Mouse (Mus musculus) cerebellum, postnatal 4 days (tissue): Measurements from ENCODE around the gene Slc10a7.
A peak's percentile ranks its signal among the peaks of the same experiment; 100 is the strongest.
"Not testable (repeated sequence)": the region's sequence is repeated elsewhere in the genome, so short reads cannot be mapped to it uniquely, and the experiment has no call there.

Experiments used
- DNase-seq, 2 experiments: peaks; one replicate each; pipeline ENCODE4 v3.0.0; 2022; ENCODE audit warnings: low spot score in 2 of 2, mixed read lengths in 1 of 2

Slc10a7 gene

DNA sequence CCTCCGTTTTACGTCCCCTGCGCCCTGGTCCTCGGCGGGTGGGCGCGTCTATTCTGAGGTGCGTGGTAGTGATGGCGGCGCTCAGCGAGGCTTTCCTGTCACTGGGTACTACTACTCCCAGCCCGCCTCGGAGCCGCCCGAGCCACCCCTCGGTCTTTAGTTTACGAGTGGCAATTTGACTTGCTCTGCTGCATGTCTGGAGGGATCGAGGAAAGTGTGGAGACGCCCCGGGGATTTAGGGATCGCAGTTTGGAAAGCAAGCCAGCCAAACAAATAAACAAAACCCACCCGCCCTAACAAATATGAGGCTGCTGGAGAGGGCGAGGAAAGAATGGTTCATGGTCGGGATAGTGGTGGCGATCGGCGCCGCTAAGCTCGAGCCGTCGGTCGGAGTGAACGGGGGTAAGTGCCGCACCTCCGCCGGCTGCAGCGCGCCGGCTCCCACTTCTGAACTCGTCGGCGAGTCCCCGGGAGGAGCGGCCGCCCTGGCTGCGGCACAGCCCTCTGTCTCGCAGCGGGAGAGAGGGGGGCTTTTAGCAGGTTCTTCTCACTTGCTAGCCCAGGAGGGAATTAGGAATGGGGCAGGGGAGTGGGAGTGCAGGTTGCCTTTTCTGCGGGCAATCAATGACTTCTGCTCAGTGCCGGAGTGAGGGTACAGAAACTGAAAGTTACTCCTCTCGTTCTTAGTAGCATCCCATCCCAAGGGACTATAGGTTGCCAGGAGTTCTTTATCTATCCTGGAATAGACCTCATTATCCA is at the start of gene Slc10a7:
Slc10a7 (plus strand) TSS at position 74 of the 759 bp plus-strand sequence.
- peak; percentile 75 to 86 for DNase-seq

DNA sequence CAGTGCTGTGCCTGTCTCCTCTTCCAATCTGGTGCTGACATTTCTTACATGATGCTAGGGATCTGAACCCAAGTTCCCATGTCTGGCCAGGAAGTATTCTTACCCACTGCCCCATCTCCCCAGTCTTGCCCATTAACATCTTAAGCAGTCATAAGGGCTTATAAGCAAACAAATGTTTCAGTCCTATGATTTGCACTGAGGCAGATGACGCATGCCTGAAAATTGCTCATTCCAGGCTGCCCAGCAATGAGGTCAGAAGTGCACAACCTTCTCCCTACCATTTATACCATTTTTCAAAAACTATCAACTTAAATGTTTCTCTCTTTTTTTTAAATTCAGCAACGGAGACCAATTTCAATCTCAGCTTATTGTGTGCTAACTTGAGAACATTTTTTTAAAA is 45.2 kb upstream of the Slc10a7 start:
- DNase-seq = no peak

DNA sequence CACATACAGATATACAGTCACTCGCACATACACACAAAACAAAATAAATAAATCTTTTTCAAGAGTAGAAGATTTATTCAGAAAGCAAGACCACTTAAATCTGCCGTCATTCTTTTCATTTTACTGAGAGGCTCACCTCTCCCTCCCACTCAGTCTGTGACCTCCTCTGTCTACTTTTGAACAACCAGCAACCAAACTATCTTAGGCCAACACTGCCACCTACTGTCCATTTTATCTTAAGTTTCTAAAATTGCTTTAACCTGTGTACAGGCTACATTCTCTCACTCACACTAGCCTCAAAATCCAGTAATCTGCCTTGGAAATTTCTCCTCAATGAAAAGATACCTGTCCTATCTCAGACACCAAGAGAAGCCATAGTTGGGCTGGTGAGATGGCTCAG is 41.3 kb upstream of the Slc10a7 start:
- DNase-seq = no peak

DNA sequence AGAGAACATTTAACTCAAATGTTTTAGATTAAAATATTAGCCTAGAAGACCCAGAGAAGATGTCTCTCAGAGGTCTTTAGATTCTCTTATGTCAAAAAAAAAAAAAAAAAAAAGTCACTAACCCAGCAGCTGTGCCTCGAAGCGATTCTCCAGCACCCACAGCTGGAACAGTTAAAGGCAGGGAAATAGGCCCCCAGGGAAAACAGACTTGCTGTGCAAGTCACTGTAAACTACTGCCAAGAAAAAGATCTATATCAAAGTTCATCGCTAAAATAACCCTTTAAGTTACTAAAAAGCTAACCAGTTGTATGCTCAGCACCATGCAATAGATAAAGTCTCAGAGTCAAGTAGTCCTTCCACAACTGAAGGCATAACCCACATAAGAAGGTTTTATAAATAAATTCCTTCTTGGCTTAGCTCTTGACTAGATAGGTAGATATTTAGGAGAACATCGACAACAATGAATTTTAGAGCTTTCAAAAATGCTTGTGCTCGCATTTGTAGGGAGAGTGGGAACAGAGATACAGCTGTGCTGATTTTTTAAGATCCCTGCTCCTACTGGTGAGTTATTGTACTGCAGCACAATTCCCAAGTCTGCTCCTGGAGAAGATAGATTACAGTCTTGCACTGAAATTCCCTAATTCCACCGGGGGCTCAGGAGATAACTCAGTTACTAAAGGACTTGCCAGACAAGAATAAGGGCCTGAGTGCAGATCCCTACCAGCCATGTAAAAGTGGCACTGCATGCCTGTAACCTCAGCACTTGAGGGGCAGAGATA is 31.9 kb upstream of the Slc10a7 start:
- no peak for DNase-seq

DNA sequence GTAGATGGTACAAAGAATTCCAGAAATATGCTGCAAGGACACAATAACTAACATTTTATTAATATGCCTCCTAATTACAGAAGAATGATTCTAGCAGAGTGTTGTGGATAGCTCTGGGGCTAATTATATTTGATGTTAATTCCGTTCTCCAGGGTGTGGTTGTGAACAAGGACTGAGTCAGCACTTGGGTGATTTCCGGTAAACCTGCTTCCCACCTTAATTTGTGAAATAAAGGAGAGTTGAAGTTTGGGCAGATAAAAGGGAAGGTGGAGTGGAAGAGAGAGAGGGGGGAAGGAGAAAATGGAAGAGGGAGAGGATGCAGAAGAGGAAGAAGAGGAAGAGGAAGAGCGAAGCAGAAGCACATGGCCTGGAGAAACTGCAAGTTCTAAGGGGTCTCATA is 19.4 kb upstream of the Slc10a7 start:
- DNase-seq = no peak

DNA sequence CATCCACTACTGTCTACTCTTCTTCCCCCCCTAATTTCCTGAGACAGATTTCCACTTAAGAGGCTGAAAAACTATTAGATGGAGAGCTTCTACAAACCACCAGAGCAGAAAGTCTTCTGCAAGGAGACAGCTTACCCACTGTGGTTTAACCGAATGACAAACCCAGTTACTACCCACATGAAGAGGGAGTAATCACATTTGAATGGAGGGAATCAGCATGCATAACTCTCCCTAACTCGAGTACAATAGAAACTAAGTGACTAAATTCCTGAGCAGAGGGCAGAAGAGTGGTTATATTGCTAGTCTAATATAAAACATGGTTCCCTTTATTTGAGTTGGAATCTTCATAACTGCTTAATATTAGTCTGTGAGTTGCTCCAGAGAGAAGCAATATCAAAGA is 16.1 kb upstream of the Slc10a7 start:
- no peak for DNase-seq

DNA sequence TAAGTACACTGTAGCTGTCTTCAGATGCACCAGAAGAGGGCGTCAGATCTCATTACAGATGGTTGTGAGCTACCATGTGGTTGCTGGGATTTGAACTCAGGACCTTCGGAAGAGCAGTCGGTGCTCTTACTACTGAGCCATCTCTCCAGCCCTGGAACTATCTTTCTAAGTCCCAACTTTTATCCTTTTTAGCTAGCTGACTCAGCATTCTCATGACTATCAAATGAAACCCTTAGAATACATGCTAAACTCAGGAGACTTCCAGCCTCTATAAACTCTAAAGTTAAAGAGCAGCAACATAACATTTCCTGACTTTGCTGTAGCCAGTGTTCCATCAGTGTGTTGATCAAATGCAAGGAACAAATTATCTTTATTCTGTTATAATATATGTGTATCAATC is 12.9 kb upstream of the Slc10a7 start:
- not testable (repeated sequence) for DNase-seq

DNA sequence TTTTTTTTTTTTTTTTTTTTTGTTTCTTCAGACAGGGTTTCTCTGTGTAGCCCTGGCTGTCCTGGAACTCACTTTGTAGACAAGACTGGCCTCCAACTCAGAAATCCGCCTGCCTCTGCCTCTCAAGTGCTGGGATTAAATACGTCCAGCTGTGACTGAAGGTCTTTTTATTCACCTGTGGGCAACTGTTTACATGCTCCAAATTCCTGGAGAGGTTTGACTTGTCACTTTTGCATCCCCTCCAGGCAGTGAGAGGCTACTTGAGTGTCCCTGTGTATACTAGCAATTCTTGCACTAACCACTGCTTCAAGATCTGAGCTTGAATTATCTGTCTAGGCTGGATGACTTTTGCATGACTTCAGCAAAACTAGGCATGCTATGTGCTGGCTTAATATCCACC is 6.4 kb upstream of the Slc10a7 start:
- DNase-seq = no peak

DNA sequence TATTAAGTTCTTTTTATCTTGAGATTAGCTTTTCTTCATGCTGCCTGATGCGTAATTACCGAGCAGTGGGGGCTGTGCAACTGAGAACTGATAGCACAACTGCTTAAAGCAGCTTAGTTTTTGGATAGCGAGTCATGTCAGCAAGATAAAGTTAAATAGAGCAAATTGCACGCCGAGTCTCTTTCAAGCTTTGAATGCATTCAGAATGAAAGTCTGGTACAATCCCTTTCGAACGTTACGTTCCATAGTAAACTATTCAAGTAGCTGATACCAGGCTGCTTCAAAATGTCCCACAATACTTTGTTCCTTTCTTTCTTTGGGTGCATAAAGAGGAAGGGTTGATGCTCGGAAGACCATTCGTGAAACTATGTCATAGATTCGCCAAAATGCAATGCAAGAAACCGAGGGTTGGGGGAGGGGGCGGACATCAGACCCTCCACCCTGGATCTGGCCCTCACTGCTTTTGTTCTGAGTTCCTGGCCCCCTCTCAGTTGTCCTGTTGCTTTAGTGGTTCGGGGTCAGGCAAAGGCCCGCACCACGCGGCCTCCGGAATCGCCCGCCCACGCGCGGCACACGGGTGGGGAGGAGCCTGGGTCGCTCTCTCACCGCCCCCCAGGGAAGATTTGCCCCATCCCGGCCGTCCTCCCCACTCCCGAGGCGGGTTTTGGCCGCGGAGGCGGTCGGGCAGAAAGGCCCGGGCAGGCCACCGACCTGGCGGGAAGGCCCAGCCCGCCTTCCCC is 997 bp upstream of the Slc10a7 start:
- DNase-seq = peak in 1 of 2 experiments; percentile 50

DNA sequence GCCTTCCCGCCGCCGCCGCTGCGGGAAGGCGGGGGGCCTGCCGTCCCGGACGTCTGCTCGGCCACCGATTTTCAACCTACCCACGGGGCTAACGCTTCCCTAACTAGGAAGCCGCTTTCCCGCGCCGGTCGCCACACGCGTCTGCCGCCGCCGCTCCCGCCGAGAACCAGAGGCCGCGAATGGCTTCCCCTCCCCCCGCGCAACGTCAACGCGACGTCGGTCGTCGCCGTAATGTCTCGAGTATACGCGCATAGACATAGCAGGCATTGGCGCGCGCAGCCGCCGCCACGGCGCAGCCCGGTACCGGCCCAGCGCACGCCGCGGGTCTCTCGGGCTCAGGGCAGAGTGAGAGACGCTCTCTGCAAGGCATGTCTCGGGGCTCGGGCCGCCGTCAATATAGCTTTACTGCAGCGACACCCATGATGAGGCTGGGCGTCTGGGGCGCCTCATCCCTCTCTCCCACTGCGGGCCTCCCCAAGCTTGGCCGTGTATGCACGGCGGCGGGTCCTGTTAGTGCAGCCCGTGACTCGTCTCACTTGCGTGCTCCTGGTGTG is 350 bp upstream of the Slc10a7 start, which contains the start of gene Rbmxl1:
Rbmxl1 (minus strand) TSS at position 180 of the 554 bp plus-strand sequence.
- DNase-seq = peak; percentile 89 to 94

DNA sequence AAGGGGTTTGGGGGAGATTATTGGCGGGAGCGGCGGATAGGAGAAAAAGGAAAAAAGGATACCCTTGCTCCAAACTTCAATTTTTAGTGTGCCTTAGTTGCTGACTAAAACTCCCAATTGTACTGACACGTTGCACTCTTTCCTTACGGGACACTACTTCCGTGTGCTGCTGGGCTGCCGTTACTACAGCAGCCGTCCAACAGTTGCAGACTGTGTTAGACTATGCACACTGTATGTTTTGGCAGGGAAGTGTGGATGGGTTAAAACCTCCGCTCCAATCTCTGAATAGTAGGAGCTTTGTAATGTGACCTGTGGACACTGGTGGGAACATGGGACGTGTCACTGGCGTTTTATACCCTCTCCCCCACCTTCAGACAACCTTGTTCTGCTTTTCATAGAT is 948 bp downstream of the Slc10a7 start:
- no peak for DNase-seq

DNA sequence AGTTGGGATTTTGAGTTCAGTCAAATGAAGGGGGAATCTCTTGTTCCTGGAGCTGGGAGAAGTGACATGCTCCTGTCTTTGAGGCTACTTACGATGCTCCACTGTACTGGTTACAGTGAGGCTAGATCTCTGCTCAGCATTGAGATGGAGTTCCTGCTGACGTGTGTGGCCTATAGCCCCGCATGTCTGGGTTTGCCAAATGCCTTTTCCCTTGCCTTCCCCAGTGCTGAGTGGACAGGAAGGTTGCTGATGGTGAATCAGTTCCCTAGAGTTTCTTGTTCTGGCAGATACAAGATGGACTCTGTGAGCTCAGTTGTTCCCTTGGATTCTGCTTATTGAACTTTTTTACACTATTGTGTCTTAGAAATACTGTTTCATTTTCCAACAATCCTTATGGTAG is 1.8 kb downstream of the Slc10a7 start:
- DNase-seq = no peak

DNA sequence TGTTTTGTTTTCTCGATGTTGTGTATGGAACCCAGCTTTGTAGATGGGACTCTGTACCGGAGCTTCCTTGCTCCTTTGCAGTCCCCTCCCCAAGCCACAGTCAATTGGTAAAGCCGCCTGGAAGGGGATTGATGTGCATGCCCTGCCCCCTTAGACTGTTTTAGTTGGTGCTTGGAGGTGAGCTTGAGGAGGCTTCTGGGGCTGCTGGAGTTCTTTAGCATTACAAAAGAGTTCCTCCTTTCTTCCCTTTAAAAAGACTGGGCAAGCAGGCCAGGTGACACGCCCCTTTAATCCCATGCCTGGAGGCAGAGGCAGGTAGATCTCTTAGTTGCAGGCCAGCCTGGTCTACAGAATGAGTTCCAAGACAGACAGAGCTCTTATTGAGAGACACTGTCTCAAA is 4.0 kb downstream of the Slc10a7 start:
- DNase-seq = no peak

DNA sequence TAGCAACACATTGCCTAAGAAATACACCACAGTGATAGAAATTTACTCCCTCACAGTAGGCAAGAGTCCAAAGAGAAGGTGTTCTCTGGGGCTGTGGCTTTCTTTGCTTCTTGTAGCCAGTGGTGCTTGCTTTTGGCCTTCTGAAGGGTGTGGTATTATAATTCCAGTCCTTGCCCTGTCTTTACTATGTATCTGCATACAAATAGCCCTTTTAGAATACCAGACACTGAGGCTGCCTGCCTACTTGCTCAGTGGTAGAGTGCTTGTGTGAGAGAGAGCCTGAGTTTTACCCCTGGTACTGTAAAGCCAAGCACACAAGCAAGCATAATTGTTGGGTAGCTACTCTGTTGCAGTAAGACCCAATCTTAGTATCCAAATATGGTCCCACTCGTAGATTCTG is 5.6 kb downstream of the Slc10a7 start:
- DNase-seq = no peak

DNA sequence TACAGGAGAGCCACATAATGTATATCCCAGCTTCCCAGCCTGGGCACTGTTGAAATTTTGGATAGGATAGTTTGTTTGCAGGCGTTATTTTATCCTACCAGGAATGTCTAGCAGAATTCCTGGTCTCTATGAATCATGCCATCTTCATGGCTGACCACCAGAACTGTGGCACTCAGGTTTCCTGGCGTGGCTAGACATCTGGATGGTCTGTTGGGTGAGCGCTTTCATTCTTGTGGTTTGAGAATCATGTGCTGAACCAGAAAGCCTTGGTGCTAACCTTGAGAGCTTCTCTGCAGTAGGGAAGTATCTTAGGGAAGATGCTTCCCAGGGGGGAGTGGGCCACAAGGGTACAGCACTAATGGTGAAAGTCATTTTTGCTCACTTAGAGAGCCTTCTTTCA is 6.0 kb downstream of the Slc10a7 start:
- DNase-seq = no peak

DNA sequence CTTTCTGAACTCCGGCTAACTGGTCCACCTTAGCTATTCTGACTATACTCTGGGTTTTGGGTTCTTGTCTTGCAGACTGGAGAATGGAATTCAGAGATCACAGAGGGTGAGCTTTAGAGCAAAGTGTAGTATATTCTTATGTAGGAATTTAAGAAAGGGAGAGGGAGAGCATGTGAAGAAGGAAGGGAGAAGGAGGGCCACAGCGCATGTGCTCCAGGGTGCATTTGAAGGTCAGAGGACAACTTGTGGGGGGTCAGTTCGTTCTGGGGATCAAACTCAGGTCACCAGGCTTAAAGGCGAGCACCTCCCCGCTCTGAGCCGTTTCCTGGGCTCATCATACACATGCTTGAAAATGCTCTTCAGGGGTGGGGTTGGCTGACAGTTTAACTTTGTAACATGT is 24.8 kb downstream of the Slc10a7 start:
- DNase-seq = no peak

DNA sequence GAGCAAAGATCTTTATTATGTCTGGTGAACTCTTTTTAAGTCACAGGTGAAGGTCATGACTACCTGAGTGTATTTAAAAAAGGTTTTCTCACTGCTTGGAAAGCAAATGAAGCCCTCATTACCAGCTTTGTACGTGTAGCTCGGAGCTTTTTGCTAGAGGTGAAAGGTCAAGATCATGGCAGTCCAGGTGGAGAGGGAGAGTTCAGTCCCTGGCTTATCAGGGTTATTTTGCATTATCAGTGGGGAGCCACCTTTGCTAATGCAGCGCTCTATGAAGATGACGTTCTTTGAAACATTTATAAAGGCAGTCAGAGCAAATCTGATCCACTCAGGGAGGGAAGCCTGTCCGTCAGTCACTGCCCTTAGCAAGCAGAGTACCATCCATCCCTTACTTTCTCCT is 27.6 kb downstream of the Slc10a7 start:
- DNase-seq = no peak

DNA sequence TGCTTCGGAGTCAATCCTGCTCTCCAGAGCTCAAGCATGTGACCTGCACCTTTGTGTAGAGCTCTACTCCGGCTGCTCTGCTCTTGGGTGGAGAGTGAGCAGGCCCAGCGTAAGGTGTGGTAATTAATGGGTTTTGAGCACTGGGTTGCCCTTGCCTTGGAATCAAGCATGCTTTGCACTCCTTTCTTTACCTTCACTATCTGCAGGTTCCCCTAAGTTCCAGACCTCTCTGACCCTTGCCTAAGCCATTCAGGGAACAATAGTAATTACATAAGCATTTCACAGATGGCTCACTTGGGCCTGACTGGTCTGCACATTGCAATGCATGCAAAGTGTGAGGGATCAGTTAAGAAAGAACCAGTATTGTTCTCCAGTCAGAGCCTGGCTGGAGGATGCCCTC is 28.6 kb downstream of the Slc10a7 start:
- DNase-seq = no peak

DNA sequence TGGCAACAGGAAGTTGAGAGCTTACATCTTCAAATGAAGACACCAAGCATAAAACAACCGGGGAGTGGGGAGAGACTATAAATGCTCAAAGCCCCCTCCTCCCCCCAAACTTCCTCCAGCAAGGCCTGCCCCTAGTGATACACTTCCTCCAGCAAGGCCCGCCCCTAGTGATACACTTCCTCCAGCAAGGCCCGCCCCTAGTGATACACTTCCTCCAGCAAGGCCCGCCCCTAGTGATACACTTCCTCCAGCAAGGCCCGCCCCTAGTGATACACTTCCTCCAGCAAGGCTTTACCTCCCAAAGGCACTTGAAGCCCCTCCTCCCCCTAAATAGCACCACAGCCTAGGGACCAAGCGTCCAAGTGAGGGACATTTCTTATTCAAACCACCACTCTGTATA is 33.5 kb downstream of the Slc10a7 start:
- not testable (repeated sequence) for DNase-seq

DNA sequence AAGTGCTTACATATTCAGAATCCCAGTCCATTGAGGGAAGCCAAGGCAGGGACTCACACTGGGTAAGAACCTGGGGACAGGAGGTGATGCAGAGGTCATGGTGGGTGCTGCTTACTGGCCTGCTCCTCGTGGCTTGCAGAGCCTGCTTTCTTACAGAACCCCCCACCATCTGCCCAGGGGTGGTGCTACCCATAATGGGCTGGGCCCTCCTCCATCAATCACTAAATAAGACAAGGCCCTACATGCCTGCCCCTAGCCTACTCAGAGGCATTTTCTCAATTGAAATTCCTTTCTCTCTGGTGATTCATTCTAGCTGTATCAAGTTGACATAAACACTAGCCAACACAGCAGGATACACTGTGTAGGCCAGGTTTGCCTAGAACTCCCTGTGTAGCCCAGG is 34.5 kb downstream of the Slc10a7 start:
- no peak for DNase-seq

DNA sequence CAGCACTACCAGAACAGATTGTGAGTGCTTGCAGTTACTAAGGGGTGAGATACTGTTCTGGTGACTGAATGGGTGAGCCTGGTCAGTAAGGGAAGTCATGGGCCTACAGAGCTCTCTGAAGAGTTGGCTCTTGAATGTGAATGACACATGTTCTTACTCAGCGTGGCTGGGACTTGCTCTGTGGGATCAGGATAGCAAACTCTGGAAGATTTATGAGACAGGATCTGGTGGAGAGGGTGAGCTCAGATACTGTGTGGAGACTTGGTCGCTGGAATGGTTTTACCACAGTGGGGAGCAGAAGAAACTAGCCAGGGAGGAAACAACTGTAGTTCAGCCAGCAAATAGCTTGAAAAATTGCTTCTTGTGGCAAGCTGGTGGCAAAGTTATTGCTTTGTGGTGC is 35.4 kb downstream of the Slc10a7 start:
- DNase-seq = no peak

DNA sequence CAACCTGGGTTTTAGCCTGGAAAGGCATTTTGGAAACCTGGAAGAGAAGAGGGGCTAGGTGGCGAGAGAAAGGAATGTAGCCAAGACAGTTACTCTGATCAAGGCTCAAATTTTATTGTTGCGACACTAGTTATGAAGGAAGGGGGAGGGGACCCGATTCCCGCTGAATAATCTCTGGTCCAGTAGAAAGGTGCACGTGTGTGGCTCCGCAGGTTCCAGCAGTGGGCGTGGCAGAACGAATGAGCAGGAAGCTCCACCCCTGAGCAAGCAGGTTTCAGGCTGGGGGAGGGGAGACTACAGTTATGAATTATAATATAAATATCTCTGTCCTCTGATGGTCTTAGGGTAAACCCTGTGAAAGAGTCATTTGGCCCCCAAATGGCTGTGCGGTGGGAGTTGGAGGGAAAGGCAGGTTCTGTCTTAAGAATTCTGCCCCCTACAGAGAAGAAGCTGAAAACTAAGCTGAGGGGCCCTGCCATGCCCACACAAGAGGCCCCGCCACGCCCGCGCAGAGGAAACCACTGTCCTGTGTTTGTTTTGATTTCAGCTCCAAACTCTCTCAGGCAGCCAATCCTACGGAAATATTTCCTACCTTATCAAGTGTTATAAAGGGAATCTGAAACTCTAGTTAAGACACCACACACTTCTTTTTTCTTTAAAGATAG is 36.1 kb downstream of the Slc10a7 start:
- not testable (repeated sequence) for DNase-seq
